Mouse (Mus musculus) midbrain, embryonic 12.5 days (tissue): ENCODE results near the gene Vangl2. TPM values are rescaled to one million over a fixed set of nuclear protein-coding genes. Genes with fewer than 3 reads are reported as not detected.

ENCODE experiments used
- ATAC-seq: fragments of 200-750 bp; cut with Nextera tagmentation; 2 replicates; pipeline ENCODE4 v1.8.0; 2017; ENCODE audit warnings: low read depth, moderate TSS enrichment, moderate library complexity; ENCODE audit not compliant: low FRiP score
- H3K27ac ChIP-seq: fragments of 300-500 bp; sonication (generic); replicated peaks from 2 replicates; pipeline ENCODE4 v1.5.1; 2016; ENCODE audit warnings: mild to moderate bottlenecking
- H3K27me3 ChIP-seq: fragments of 300-500 bp; sonication (generic); 2 replicates; pipeline ENCODE4 v1.6.1; 2016; ENCODE audit warnings: mild to moderate bottlenecking
- H3K36me3 ChIP-seq: fragments of 300-500 bp; sonication (generic); 2 replicates; pipeline ENCODE4 v1.6.1; 2016
- H3K4me1 ChIP-seq: fragments of 300-500 bp; sonication (generic); 2 replicates; pipeline ENCODE4 v1.6.1; 2016
- H3K4me2 ChIP-seq: fragments of 300-500 bp; sonication (generic); replicated peaks from 2 replicates; pipeline ENCODE4 v1.6.1; 2016; ENCODE audit warnings: mild to moderate bottlenecking, moderate library complexity
- H3K4me3 ChIP-seq: fragments of 300-500 bp; sonication (generic); 2 replicates; pipeline ENCODE4 v1.5.1; 2016; ENCODE audit warnings: mild to moderate bottlenecking
- H3K9ac ChIP-seq: fragments of 300-500 bp; sonication (generic); replicated peaks from 2 replicates; pipeline ENCODE4 v1.6.1; 2016; ENCODE audit warnings: mild to moderate bottlenecking, moderate library complexity
- H3K9me3 ChIP-seq: fragments of 300-500 bp; sonication (generic); 2 replicates; pipeline ENCODE4 v1.6.1; 2016; ENCODE audit warnings: mild to moderate bottlenecking
- WGBS: fragments of 180-500 bp; shearing (Covaris S2); methylation state at CpG from one replicate; pipeline ENCODE4 v1.1.7; 2016; 5-methylcytosine and 5-hydroxymethylcytosine counted together
- polyA plus RNA-seq: library from polyadenylated mRNA; unstranded; fragments of >200 nt; fragmentation: Nextera tagmentation; extraction: Ambion mirVana; gene quantifications from 2 replicates; pipeline ENCODE4 v1.2.1, GENCODE M21; 2016

Gene Vangl2
- polyA plus RNA-seq, 1 experiment from 2014 or later: 56.9 TPM

GRCm38 (mm10) chr1:172058321-172058720 lies 30.1 kb upstream of the Vangl2 start:
- WGBS: 56% methylated on average over 6 of the region's 6 CpGs
- H3K9me3 ChIP-seq: no peaks in the 10 kb centered on the region
- H3K9ac ChIP-seq: no peak overlapping the region
- H3K27ac ChIP-seq: peak overlapping the region; percentile 85
- peaks cover 21% of the 10 kb centered on the region for H3K27me3 ChIP-seq
- no peak for ATAC-seq
- no peak overlapping the region for H3K4me3 ChIP-seq
- peak overlapping the region; percentile 74 for H3K4me2 ChIP-seq
- H3K4me1 ChIP-seq: peaks cover 45% of the 10 kb centered on the region
- H3K36me3 ChIP-seq: no peaks in the 10 kb centered on the region

GRCm38 (mm10) chr1:172057491-172057921 lies 29.3 kb upstream of the Vangl2 start, which contains the start of gene Nhlh1:
Gene Nhlh1 (minus strand): TSS chr1:172057573.
- 30% methylated on average over 2 of the region's 2 CpGs for WGBS
- H3K4me2 ChIP-seq: peak within 1 kb of the TSS; percentile 74
- peak within 1 kb of the TSS; percentile 48 for H3K4me3 ChIP-seq
- peaks cover 27% of the 10 kb centered on the region for H3K27me3 ChIP-seq
- H3K36me3 ChIP-seq: no peaks in the 10 kb centered on the region
- H3K27ac ChIP-seq: peak within 1 kb of the TSS; percentile 85
- H3K9ac ChIP-seq: peak within 1 kb of the TSS; percentile 54
- H3K4me1 ChIP-seq: peaks cover 52% of the 10 kb centered on the region
- peak; percentile 81 for ATAC-seq
- H3K9me3 ChIP-seq: no peaks in the 10 kb centered on the region

- H3K36me3 ChIP-seq: no peaks in the 10 kb centered on the region
- H3K4me1 ChIP-seq: peaks cover 47% of the 10 kb centered on the region
- 77% methylated on average over 4 of the region's 4 CpGs for WGBS
- no peak overlapping the region for H3K27ac ChIP-seq
- no peak for ATAC-seq
- H3K9me3 ChIP-seq: no peaks in the 10 kb centered on the region
- H3K4me2 ChIP-seq: peak overlapping the region; percentile 74
- peak overlapping the region; percentile 48 for H3K4me3 ChIP-seq
- peaks cover 27% of the 10 kb centered on the region for H3K27me3 ChIP-seq
- peak overlapping the region; percentile 54 for H3K9ac ChIP-seq
Observed at GRCm38 (mm10) chr1:172056251-172056650, 28.0 kb upstream of the Vangl2 start.

- peaks cover 42% of the 10 kb centered on the region for H3K4me1 ChIP-seq
Observed at GRCm38 (mm10) chr1:172053541-172054440, 25.5 kb upstream of the Vangl2 start.

GRCm38 (mm10) chr1:172052766-172053279 lies 24.6 kb upstream of the Vangl2 start:
- Histone ChIP-seq H3K27ac (peak overlapping the region; percentile 40; the same call in 1 of the 2 replicates), H3K9me3 (no peaks in the 10 kb centered on the region), H3K4me3 (peak overlapping the region; percentile 48), H3K27me3 (peaks cover 27% of the 10 kb centered on the region), H3K9ac (no peak overlapping the region; the same call in 1 of the 2 replicates), H3K36me3 (no peaks in the 10 kb centered on the region), H3K4me1 (peaks cover 43% of the 10 kb centered on the region), H3K4me2 (peak overlapping the region; percentile 74)
- ATAC-seq: no peak
- 9% methylated on average over 10 of the region's 10 CpGs for WGBS

More at GRCm38 (mm10) chr1:172053541-172054440, 25.5 kb upstream of the Vangl2 start:
- no peaks in the 10 kb centered on the region for H3K36me3 ChIP-seq
- H3K9ac ChIP-seq: peak overlapping the region; percentile 58
- WGBS: 3% methylated on average over 42 of the region's 42 CpGs
- peak overlapping the region; percentile 48 for H3K4me3 ChIP-seq
- H3K4me2 ChIP-seq: peak overlapping the region; percentile 74
- no peak for ATAC-seq
- H3K27me3 ChIP-seq: peaks cover 27% of the 10 kb centered on the region
- no peaks in the 10 kb centered on the region for H3K9me3 ChIP-seq
- H3K27ac ChIP-seq: peak overlapping the region; percentile 40

- peak; percentile 64 for ATAC-seq
- peak overlapping the region; percentile 28 for H3K9ac ChIP-seq
- H3K27me3 ChIP-seq: peaks cover 20% of the 10 kb centered on the region
- 17% methylated on average over 13 of the region's 13 CpGs for WGBS
- H3K36me3 ChIP-seq: no peaks in the 10 kb centered on the region
- no peak overlapping the region for H3K4me3 ChIP-seq
- no peaks in the 10 kb centered on the region for H3K9me3 ChIP-seq
- peak overlapping the region; percentile 29 for H3K4me2 ChIP-seq
- H3K27ac ChIP-seq: peak overlapping the region; percentile 86
- H3K4me1 ChIP-seq: peaks cover 48% of the 10 kb centered on the region
Observed at GRCm38 (mm10) chr1:172049131-172049782, 21.0 kb upstream of the Vangl2 start.

GRCm38 (mm10) chr1:172048241-172048734 lies 20.0 kb upstream of the Vangl2 start:
- Histone ChIP-seq H3K36me3 (no peaks in the 10 kb centered on the region), H3K9me3 (no peaks in the 10 kb centered on the region), H3K27ac (peak overlapping the region; percentile 86), H3K9ac (peak overlapping the region; percentile 31), H3K27me3 (peaks cover 10% of the 10 kb centered on the region), H3K4me2 (peak overlapping the region; percentile 29), H3K4me3 (no peak overlapping the region; the same call in 1 of the 2 replicates), H3K4me1 (peaks cover 38% of the 10 kb centered on the region)
- peak; percentile 67 for ATAC-seq
- WGBS: 15% methylated on average over 6 of the region's 6 CpGs

GRCm38 (mm10) chr1:172046938-172047337 lies 18.7 kb upstream of the Vangl2 start:
- no peaks in the 10 kb centered on the region for H3K36me3 ChIP-seq
- no peak overlapping the region for H3K4me2 ChIP-seq
- H3K27me3 ChIP-seq: peaks cover 4% of the 10 kb centered on the region
- peak; percentile 31; the same call in 1 of the 2 replicates for ATAC-seq
- 10% methylated on average over 5 of the region's 5 CpGs for WGBS
- 0 out of 2 replicates have a peak overlapping the region, but pooled peaks have one; percentile 20 for H3K27ac ChIP-seq
- H3K4me3 ChIP-seq: no peak overlapping the region
- no peak overlapping the region; the same call in 1 of the 2 replicates for H3K9ac ChIP-seq
- peaks cover 31% of the 10 kb centered on the region for H3K4me1 ChIP-seq
- no peaks in the 10 kb centered on the region for H3K9me3 ChIP-seq

GRCm38 (mm10) chr1:172046410-172046809 lies 18.2 kb upstream of the Vangl2 start:
- H3K36me3 ChIP-seq: no peaks in the 10 kb centered on the region
- H3K4me1 ChIP-seq: peaks cover 31% of the 10 kb centered on the region
- no peaks in the 10 kb centered on the region for H3K9me3 ChIP-seq
- H3K4me3 ChIP-seq: no peak overlapping the region
- no peak overlapping the region for H3K27ac ChIP-seq
- 0 out of 2 replicates have a peak overlapping the region, but pooled peaks have one; percentile 15 for H3K9ac ChIP-seq
- 70% methylated on average over 8 of the region's 8 CpGs for WGBS
- no peak overlapping the region for H3K4me2 ChIP-seq
- H3K27me3 ChIP-seq: peaks cover 4% of the 10 kb centered on the region
- no peak for ATAC-seq

GRCm38 (mm10) chr1:172029914-172030313 lies 1.7 kb upstream of the Vangl2 start:
- no peak for ATAC-seq
- H3K9ac ChIP-seq: no peak overlapping the region
- WGBS: 93% methylated on average over 2 of the region's 2 CpGs

GRCm38 (mm10) chr1:172027809-172028102 lies 488 bp downstream of the Vangl2 start:
- Histone ChIP-seq H3K4me1 (peaks cover 56% of the 10 kb centered on the region), H3K9me3 (no peaks in the 10 kb centered on the region), H3K9ac (peak overlapping the region; percentile 93), H3K36me3 (peaks cover 3% of the 10 kb centered on the region; the same call in 1 of the 2 replicates), H3K27me3 (no peaks in the 10 kb centered on the region), H3K4me2 (peak overlapping the region; percentile 81), H3K27ac (peak overlapping the region; percentile 97), H3K4me3 (peak overlapping the region; percentile 92)
- WGBS: 3% methylated on average over 10 of the region's 10 CpGs
- ATAC-seq: no peak

More at GRCm38 (mm10) chr1:172029914-172030313, 1.7 kb upstream of the Vangl2 start:
- Histone ChIP-seq H3K27ac (no peak overlapping the region), H3K27me3 (no peaks in the 10 kb centered on the region), H3K4me2 (no peak overlapping the region), H3K4me3 (no peak overlapping the region), H3K36me3 (no peaks in the 10 kb centered on the region), H3K4me1 (peaks cover 37% of the 10 kb centered on the region), H3K9me3 (no peaks in the 10 kb centered on the region)
